Mouse (Mus musculus) bone marrow macrophage, adult 2 months (primary cell): ENCODE results near the gene AI597479.

Experiments
- CTCF ChIP-seq: IDR thresholded peaks from 2 replicates; pipeline ENCODE4 v1.5.1; 2012; ENCODE audit warnings: low read depth, mild to moderate bottlenecking, low read length, moderate library complexity
- POLR2A ChIP-seq: IDR thresholded peaks from 2 replicates; pipeline ENCODE4 v1.6.1; 2012; ENCODE audit warnings: mild to moderate bottlenecking, low read depth, low read length, borderline replicate concordance

DNA sequence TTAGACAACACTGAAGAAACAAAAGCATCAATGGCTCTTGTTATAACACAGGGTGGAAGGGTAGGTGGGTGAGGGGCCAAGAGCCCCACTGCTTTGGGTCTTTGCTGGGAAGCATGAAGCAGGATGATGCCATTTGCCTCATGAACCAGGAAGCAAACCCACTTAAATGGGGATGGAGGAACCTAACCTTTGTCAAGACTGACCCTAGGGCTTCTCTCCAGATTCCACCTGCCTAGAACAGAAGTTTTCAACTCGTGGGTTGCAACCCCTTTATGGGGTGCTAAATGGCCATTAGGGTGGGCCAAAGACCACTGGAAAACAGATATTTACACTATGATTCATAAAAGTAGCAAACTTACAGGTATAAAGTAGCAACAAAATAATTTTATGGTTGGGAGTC lies 25.9 kb upstream of the AI597479 start:
- TF ChIP-seq CTCF = no peak
- TF ChIP-seq POLR2A = no peak
